21 mouse cellular contexts compared by ENCODE assay signal in genomic region chr3:99235804-99236755, GRCm38 (mm10). TPM values are rescaled to one million over a fixed set of nuclear protein-coding genes. Genes with fewer than 3 reads are reported as not detected.
DNase-seq lines count a peak whose midpoint lies in the region; ATAC-seq lines count a peak whose summit lies in the region.
"Had no signal": no experiment of that assay in that cellular context is flagged by ENCODE, and none has a peak within 500 bp of the region (broad histone marks: within the 10 kb centered on the region; RNA-seq: fewer than 3 reads in every experiment).

No protein-coding gene starts in this region.

- H3K9me3 ChIP-seq in midbrain, embryonic 11.5 days (ENCODE audit: control insufficient read depth, low read length): no peaks in the 10 kb centered on the region
- H3K9me3 ChIP-seq in midbrain, embryonic 16.5 days (replicated peaks; ENCODE audit: control insufficient read depth, low read length, poor library complexity, severe bottlenecking): no peaks in the 10 kb centered on the region
- no peaks in the 10 kb centered on the region for H3K9me3 ChIP-seq in limb, embryonic 10.5 days (replicated peaks)
- H3K9me3 ChIP-seq: hindbrain, embryonic 12.5 days; kidney, embryonic 15.5 days; megakaryocyte, embryonic 14.5 days had no signal

- WGBS in midbrain, embryonic 11.5 days: 2% methylated on average over 18 of the region's 18 CpGs
- 2% methylated on average over 18 of the region's 18 CpGs for WGBS in midbrain, embryonic 16.5 days
- 3% methylated on average over 18 of the region's 18 CpGs for WGBS in limb, embryonic 10.5 days

- peaks cover under 1% of the 10 kb centered on the region for H3K4me1 ChIP-seq in midbrain, embryonic 11.5 days (ENCODE audit: control insufficient read depth, insufficient read depth, low read length)
- no peaks in the 10 kb centered on the region for H3K4me1 ChIP-seq in midbrain, embryonic 16.5 days (ENCODE audit: control insufficient read depth, insufficient read depth, low read length)
- H3K4me1 ChIP-seq in limb, embryonic 10.5 days: peaks cover 67% of the 10 kb centered on the region

- H3K9ac ChIP-seq in midbrain, embryonic 11.5 days (ENCODE audit: low read length): no peak overlapping the region
- H3K9ac ChIP-seq in midbrain, embryonic 16.5 days (ENCODE audit: low read depth, low read length): no peak overlapping the region
- H3K9ac ChIP-seq: hindbrain, embryonic 12.5 days; kidney, embryonic 15.5 days; liver, postnatal 0 days had no signal

- no peaks in the 10 kb centered on the region for H3K36me3 ChIP-seq in midbrain, embryonic 11.5 days (ENCODE audit: control insufficient read depth, insufficient read depth, low read length)
- H3K36me3 ChIP-seq in midbrain, embryonic 16.5 days (ENCODE audit: control insufficient read depth, insufficient read depth, low read length): no peaks in the 10 kb centered on the region
- no peaks in the 10 kb centered on the region for H3K36me3 ChIP-seq in limb, embryonic 10.5 days
- H3K36me3 ChIP-seq: hindbrain, embryonic 12.5 days; kidney, embryonic 15.5 days had no signal

- ATAC-seq in midbrain, embryonic 11.5 days (ENCODE audit: low FRiP score): no peak
- ATAC-seq in midbrain, embryonic 16.5 days: no peak
- ATAC-seq: forebrain, embryonic 14.5 days; liver, postnatal 0 days had no signal

- no peak overlapping the region for H3K4me3 ChIP-seq in midbrain, embryonic 11.5 days (ENCODE audit: low read depth, low read length)
- H3K4me3 ChIP-seq in midbrain, embryonic 16.5 days (ENCODE audit: low read depth, low read length): no peak overlapping the region
- H3K4me3 ChIP-seq in limb, embryonic 10.5 days: peak overlapping the region; percentile 35
- H3K4me3 ChIP-seq: erythroblast, embryonic 14.5 days; hindbrain, embryonic 12.5 days; kidney, embryonic 15.5 days; megakaryocyte, embryonic 14.5 days had no signal

- peak; percentile 96 for DNase-seq in midbrain, embryonic 11.5 days (ENCODE audit: low spot score, missing footprints)
- peak; percentile 48 for DNase-seq in embryo, embryonic 9.5 days (ENCODE audit: extremely low spot score)
- DNase-seq in limb, embryonic 10.5 days (ENCODE audit: low spot score): peak; percentile 61
- DNase-seq in retina, embryonic 14.5 days (ENCODE audit: low spot score): peak; percentile 10
- DNase-seq in thymus, postnatal 10 days (ENCODE audit: low spot score in 2 of 2): no peak
- no peak for DNase-seq in heart, postnatal 14 days
- DNase-seq: cerebellum, adult 9-11 months; gastrocnemius, postnatal 25 days; kidney, postnatal 4 days; layer of hippocampus, adult 9-11 months; liver; liver, postnatal 0 days; lung, postnatal 14 days had no signal

- no peak overlapping the region for H3K27ac ChIP-seq in midbrain, embryonic 11.5 days (ENCODE audit: low read depth, low read length)
- H3K27ac ChIP-seq in midbrain, embryonic 16.5 days (ENCODE audit: low read length): no peak overlapping the region
- H3K27ac ChIP-seq in limb, embryonic 10.5 days: peak overlapping the region; percentile 71
- H3K27ac ChIP-seq: hindbrain, embryonic 12.5 days; kidney, embryonic 15.5 days had no signal

- no peak overlapping the region for H3K4me2 ChIP-seq in midbrain, embryonic 11.5 days
- no peak overlapping the region for H3K4me2 ChIP-seq in midbrain, embryonic 16.5 days (ENCODE audit: low read length)
- H3K4me2 ChIP-seq: hindbrain, embryonic 12.5 days; kidney, embryonic 15.5 days had no signal

- intact Hi-C loops in heart, postnatal 14 days (cut with DNase I): loop anchor here (2.0 kb wide), 1 partner anchor 703 kb away; no protein-coding TSS in a partner anchor

- peaks cover 78% of the 10 kb centered on the region for H3K27me3 ChIP-seq in midbrain, embryonic 11.5 days (ENCODE audit: control insufficient read depth, insufficient read depth, low read length)
- H3K27me3 ChIP-seq in midbrain, embryonic 16.5 days (ENCODE audit: control insufficient read depth, insufficient read depth, low read depth, low read length): peaks cover 72% of the 10 kb centered on the region
- peaks cover 60% of the 10 kb centered on the region for H3K27me3 ChIP-seq in limb, embryonic 10.5 days (ENCODE audit: low read depth, poor library complexity, severe bottlenecking)

RNA-seq across cellular contexts. Expression of gene Tbx15, which starts 4.1 kb away (rescaled TPM):
- 1.6 and 1.8 TPM in 2 replicates for polyA plus RNA-seq in midbrain, embryonic 11.5 days (2014; fragmentation: Nextera tagmentation; extraction: Ambion mirVana)
- polyA plus RNA-seq in midbrain, embryonic 16.5 days (2015; fragmentation: Nextera tagmentation; extraction: Ambion mirVana): 0.45 and 0.68 TPM in 2 replicates
- 25.8 and 41.2 TPM in 2 replicates for polyA plus RNA-seq in limb, embryonic 10.5 days (2016; fragmentation: Nextera tagmentation; extraction: Ambion mirVana)
- total RNA-seq in heart, postnatal 14 days (2021): under 1 TPM; 0.10 to 0.48 TPM
- total RNA-seq: neutrophil, adult 5-6 weeks had no signal
- polyA plus RNA-seq: erythroblast, embryonic 14.5 days; intestine, embryonic 14.5 days had no signal

Comparison
In these comparisons a context has a peak if more than half of its experiments do, and no peak if none do; other contexts are left out.
1. DNase-seq: peak in midbrain, embryonic 11.5 days (single experiment), embryo, embryonic 9.5 days (single experiment), limb, embryonic 10.5 days (single experiment) and retina, embryonic 14.5 days (single experiment); none in thymus, postnatal 10 days (0 of 2) and heart, postnatal 14 days (0 of 2).